ENCODE assay signal across 25 mouse cellular contexts in the genomic region with DNA sequence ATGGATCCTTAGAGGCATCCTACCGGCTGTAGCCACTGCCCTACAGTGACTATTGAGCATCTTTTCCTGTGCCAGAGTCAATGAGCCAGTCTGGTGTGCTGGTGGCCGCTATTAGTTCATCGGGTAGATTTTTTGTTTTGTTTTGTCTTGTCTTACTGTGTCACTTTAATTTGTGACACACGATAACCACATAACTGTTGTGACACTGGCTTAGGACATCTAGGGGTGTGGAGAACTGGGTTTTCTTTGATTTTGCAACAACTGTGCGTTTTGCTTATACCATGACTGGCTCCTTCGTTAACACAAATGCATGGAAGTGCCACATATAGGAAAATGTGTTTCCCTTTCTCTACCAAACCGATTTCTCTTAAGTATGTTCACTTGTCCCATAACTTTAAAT. TPM values are rescaled to one million over a fixed set of nuclear protein-coding genes. Genes with fewer than 3 reads are reported as not detected.
DNase-seq lines count a peak whose midpoint lies in the region; ATAC-seq and TF ChIP-seq lines count a peak whose summit lies in the region.
"Had no signal": no experiment of that assay in that cellular context is flagged by ENCODE, and none has a peak within 500 bp of the region (broad histone marks: within the 10 kb centered on the region; RNA-seq: fewer than 3 reads in every experiment).

No protein-coding gene starts in this region.

- no peaks in the 10 kb centered on the region for H3K79me2 ChIP-seq in heart, adult 2 months (replicated peaks; ENCODE audit: control insufficient read depth, insufficient read depth, low read length)

- ATAC-seq in megakaryocyte progenitor cell, adult 5-6 weeks (replicated peaks; ENCODE audit: poor library complexity), result peak; percentile 49
- no peak for ATAC-seq in intestine, postnatal 0 days
- ATAC-seq: forebrain, embryonic 13.5 days; forebrain, embryonic 16.5 days; Patski had no signal

- no peak overlapping the region for H3K27ac ChIP-seq in heart, adult 2 months
- H3K27ac ChIP-seq in intestine, postnatal 0 days (ENCODE audit: low read depth, low read length), result no peak overlapping the region
- H3K27ac ChIP-seq: forebrain, embryonic 10.5 days; forebrain, embryonic 13.5 days; gastrocnemius, adult 2 months; hindbrain, embryonic 12.5 days; hindbrain, embryonic 15.5 days had no signal

- H3K9ac ChIP-seq in heart, adult 2 months (ENCODE audit: low read depth, low read length), result no peak overlapping the region
- no peak overlapping the region for H3K9ac ChIP-seq in intestine, postnatal 0 days (ENCODE audit: low read depth, low read length)
- H3K9ac ChIP-seq: forebrain, embryonic 13.5 days; hindbrain, embryonic 12.5 days; hindbrain, embryonic 15.5 days had no signal

- H3K4me2 ChIP-seq in intestine, postnatal 0 days (replicated peaks; ENCODE audit: low read depth), result no peak overlapping the region
- H3K4me2 ChIP-seq: forebrain, embryonic 13.5 days; heart, embryonic 11.5 days; hindbrain, embryonic 12.5 days; hindbrain, embryonic 15.5 days had no signal

- H3K4me3 ChIP-seq in heart, adult 2 months, result no peak overlapping the region
- H3K4me3 ChIP-seq in intestine, postnatal 0 days (ENCODE audit: low read depth, low read length), result no peak overlapping the region
- H3K4me3 ChIP-seq: forebrain, embryonic 10.5 days; forebrain, embryonic 13.5 days; gastrocnemius, adult 2 months; hindbrain, embryonic 12.5 days; hindbrain, embryonic 15.5 days had no signal

- TF ChIP-seq EP300 in heart, adult 2 months (IDR thresholded peaks at IDR 0.05; ENCODE audit: insufficient read depth, low read depth, low read length), result no peak

- intact Hi-C loops in heart, adult 2 months (cut with DNase I), result no loop called here

- no peaks in the 10 kb centered on the region for H3K4me1 ChIP-seq in heart, adult 2 months (ENCODE audit: control insufficient read depth, insufficient read depth, low read length)
- H3K4me1 ChIP-seq in intestine, postnatal 0 days (replicated peaks; ENCODE audit: control insufficient read depth, insufficient read depth, low read length), result no peaks in the 10 kb centered on the region
- H3K4me1 ChIP-seq: forebrain, embryonic 10.5 days; forebrain, embryonic 13.5 days; hindbrain, embryonic 12.5 days had no signal

- WGBS in heart, adult 2 months, result 86% methylated on average over 7 of the region's 7 CpGs
- WGBS in intestine, postnatal 0 days, result 91% methylated on average over 7 of the region's 7 CpGs

- peak; percentile 55 for DNase-seq in heart, adult 11 months
- DNase-seq in heart, adult 2 months, result no peak
- DNase-seq in lung, postnatal 36 days, result peak; percentile 15
- DNase-seq in lung, postnatal 4 days, result no peak
- no peak for DNase-seq in layer of hippocampus, postnatal 10 days (ENCODE audit: low spot score in 2 of 2)
- no peak for DNase-seq in adrenal gland, postnatal 25 days
- DNase-seq: adrenal gland, postnatal 10 days; B cell, adult 2 months; cerebellum, adult 18-20 months; cerebellum, adult 9-10 months; cerebellum, postnatal 14 days; gastrocnemius, adult 2 months; gastrocnemius, postnatal 14 days had no signal

- no peaks in the 10 kb centered on the region for H3K36me3 ChIP-seq in heart, adult 2 months (ENCODE audit: control insufficient read depth, insufficient read depth, low read length)
- H3K36me3 ChIP-seq in intestine, postnatal 0 days (ENCODE audit: control insufficient read depth, insufficient read depth), result no peaks in the 10 kb centered on the region
- H3K36me3 ChIP-seq: forebrain, embryonic 10.5 days; G1E; hindbrain, embryonic 12.5 days; hindbrain, embryonic 15.5 days had no signal

- TF ChIP-seq CTCF in heart, adult 2 months (IDR thresholded peaks at IDR 0.05), result no peak
- no peak for TF ChIP-seq CTCF in intestine, postnatal 0 days (IDR thresholded peaks at IDR 0.05; ENCODE audit: low read depth)

- no peak for TF ChIP-seq POLR2A in heart, adult 2 months (IDR thresholded peaks at IDR 0.05; ENCODE audit: insufficient read depth, low read depth, low read length)

- no peaks in the 10 kb centered on the region for H3K27me3 ChIP-seq in heart, adult 2 months (ENCODE audit: control insufficient read depth, insufficient read depth, low read length)
- H3K27me3 ChIP-seq in intestine, postnatal 0 days (replicated peaks; ENCODE audit: control insufficient read depth, insufficient read depth, low read length), result no peaks in the 10 kb centered on the region; the same call in 1 of the 2 replicates
- H3K27me3 ChIP-seq: CH12.LX; forebrain, embryonic 13.5 days; hindbrain, embryonic 12.5 days; hindbrain, embryonic 15.5 days; Patski had no signal

- H3K9me3 ChIP-seq in intestine, postnatal 0 days (ENCODE audit: control insufficient read depth), result no peaks in the 10 kb centered on the region
- H3K9me3 ChIP-seq: forebrain, embryonic 10.5 days; forebrain, embryonic 13.5 days; G1E; hindbrain, embryonic 12.5 days; hindbrain, embryonic 15.5 days had no signal

RNA-seq across cellular contexts. Expression of a gene that starts 39.4 kb away (rescaled TPM):
- total RNA-seq in heart, adult 2 months (2021), result under 1 TPM; 0.27 to 0.94 TPM
- polyA plus RNA-seq in heart, adult 2 months (2012; rRNA removed), result 0.86 and 1.3 TPM in 2 replicates
- total RNA-seq in megakaryocyte progenitor cell, adult 5-6 weeks (2015), result 1.4 and 1.8 TPM in 2 replicates
- total RNA-seq in megakaryocyte progenitor cell, adult 5-6 weeks (2017), result 0.37 and 0.96 TPM in 2 replicates
- 0.33 and 0.35 TPM in 2 replicates for polyA plus RNA-seq in intestine, postnatal 0 days (2015; fragmentation: Nextera tagmentation; extraction: Ambion mirVana)
- total RNA-seq in layer of hippocampus, postnatal 10 days (2021), result not detected
- 0.71 TPM in 1 of 2 replicates, not detected in the other for total RNA-seq in adrenal gland, postnatal 25 days (2021)
- total RNA-seq: gastrocnemius, adult 2 months; gastrocnemius, postnatal 14 days; heart, postnatal 25 days had no signal
- polyA plus RNA-seq: forebrain, embryonic 10.5 days; forebrain, embryonic 16.5 days; heart, embryonic 11.5 days; hindbrain, embryonic 12.5 days; hindbrain, embryonic 15.5 days; Patski had no signal

Comparison
In these comparisons a context has a peak if more than half of its experiments do, and no peak if none do; other contexts are left out.
1. DNase-seq: peak in heart, adult 11 months (single experiment) and lung, postnatal 36 days (single experiment); none in heart, adult 2 months (0 of 2), lung, postnatal 4 days (0 of 2), layer of hippocampus, postnatal 10 days (0 of 2) and adrenal gland, postnatal 25 days (single experiment).